Mouse (Mus musculus): ENCODE data around the gene Iqsec1. TPM values are rescaled to one million over a fixed set of nuclear protein-coding genes. Genes with fewer than 3 reads are reported as not detected.

Gene Iqsec1
- polyA plus RNA-seq, 1 experiment from 2014 or later, result 16.1 TPM

GRCm38 (mm10) chr6:90737376-90737775 lies 251.1 kb downstream of the Iqsec1 start:
- H3K36me3 ChIP-seq (ENCODE audit: control insufficient read depth, insufficient read depth, low read length), result no peaks in the 10 kb centered on the region
- no peak overlapping the region for H3K9ac ChIP-seq (ENCODE audit: low read depth, low read length)
- H3K4me2 ChIP-seq (replicated peaks; ENCODE audit: low read depth, low read length), result peak overlapping the region; percentile 94
- no peak overlapping the region for H3K27ac ChIP-seq (ENCODE audit: low read depth, low read length)
- H3K4me1 ChIP-seq (ENCODE audit: control insufficient read depth, insufficient read depth, low read length), result no peaks in the 10 kb centered on the region
- 4% methylated on average over 12 of the region's 12 CpGs for WGBS
- peak; percentile 77 for ATAC-seq (ENCODE audit: low FRiP score, low TSS enrichment)
- H3K27me3 ChIP-seq (ENCODE audit: control insufficient read depth, insufficient read depth, low read length), result no peaks in the 10 kb centered on the region
- peak overlapping the region; percentile 69 for H3K4me3 ChIP-seq (ENCODE audit: low read length)
- H3K9me3 ChIP-seq (ENCODE audit: control insufficient read depth, low read length), result no peaks in the 10 kb centered on the region

- 0 out of 2 replicates have a peak, but pooled peaks cover 3% of the 10 kb centered on the region for H3K4me1 ChIP-seq (ENCODE audit: control insufficient read depth, insufficient read depth, low read length)
- peak overlapping the region; percentile 94 for H3K4me2 ChIP-seq (replicated peaks; ENCODE audit: low read depth, low read length)
- peak overlapping the region; percentile 31; the same call in 1 of the 2 replicates for H3K27ac ChIP-seq (ENCODE audit: low read depth, low read length)
- peak overlapping the region; percentile 74 for H3K9ac ChIP-seq (ENCODE audit: low read depth, low read length)
- ATAC-seq (ENCODE audit: low FRiP score, low TSS enrichment), result peak; percentile 53
- H3K27me3 ChIP-seq (ENCODE audit: control insufficient read depth, insufficient read depth, low read length), result no peaks in the 10 kb centered on the region
- H3K9me3 ChIP-seq (ENCODE audit: control insufficient read depth, low read length), result no peaks in the 10 kb centered on the region
- peak overlapping the region; percentile 69 for H3K4me3 ChIP-seq (ENCODE audit: low read length)
- H3K36me3 ChIP-seq (ENCODE audit: control insufficient read depth, insufficient read depth, low read length), result no peaks in the 10 kb centered on the region
- under 1% methylated on average over 50 of the region's 52 CpGs for WGBS
Measured at GRCm38 (mm10) chr6:90736691-90737245, 251.7 kb downstream of the Iqsec1 start.

- H3K9me3 ChIP-seq (ENCODE audit: control insufficient read depth, low read length), result no peaks in the 10 kb centered on the region
- ATAC-seq (ENCODE audit: low FRiP score, low TSS enrichment), result peak; percentile 69
- no peaks in the 10 kb centered on the region for H3K36me3 ChIP-seq (ENCODE audit: control insufficient read depth, insufficient read depth, low read length)
- H3K4me1 ChIP-seq (ENCODE audit: control insufficient read depth, insufficient read depth, low read length), result 0 out of 2 replicates have a peak, but pooled peaks cover 7% of the 10 kb centered on the region
- peak overlapping the region; percentile 31; the same call in 1 of the 2 replicates for H3K27ac ChIP-seq (ENCODE audit: low read depth, low read length)
- under 1% methylated on average over 67 of the region's 69 CpGs for WGBS
- no peaks in the 10 kb centered on the region for H3K27me3 ChIP-seq (ENCODE audit: control insufficient read depth, insufficient read depth, low read length)
- H3K9ac ChIP-seq (ENCODE audit: low read depth, low read length), result peak overlapping the region; percentile 74
- H3K4me3 ChIP-seq (ENCODE audit: low read length), result peak overlapping the region; percentile 69
- peak overlapping the region; percentile 94 for H3K4me2 ChIP-seq (replicated peaks; ENCODE audit: low read depth, low read length)
Measured at GRCm38 (mm10) chr6:90736074-90736672, 252.3 kb downstream of the Iqsec1 start.

GRCm38 (mm10) chr6:90735396-90736036 lies 253.0 kb downstream of the Iqsec1 start:
- Histone ChIP-seq H3K9ac (ENCODE audit: low read depth, low read length) (peak overlapping the region; percentile 74; the same call in 1 of the 2 replicates), H3K4me2 (replicated peaks; ENCODE audit: low read depth, low read length) (peak overlapping the region; percentile 94), H3K27me3 (ENCODE audit: control insufficient read depth, insufficient read depth, low read length) (no peaks in the 10 kb centered on the region), H3K4me1 (ENCODE audit: control insufficient read depth, insufficient read depth, low read length) (0 out of 2 replicates have a peak, but pooled peaks cover 10% of the 10 kb centered on the region), H3K27ac (ENCODE audit: low read depth, low read length) (no peak overlapping the region), H3K4me3 (ENCODE audit: low read length) (peak overlapping the region; percentile 69), H3K9me3 (ENCODE audit: control insufficient read depth, low read length) (no peaks in the 10 kb centered on the region), H3K36me3 (ENCODE audit: control insufficient read depth, insufficient read depth, low read length) (no peaks in the 10 kb centered on the region)
- WGBS, result 29% methylated on average over 4 of the region's 4 CpGs
- 0 out of 2 replicates have a peak, but pooled peaks have one; percentile 2 for ATAC-seq (ENCODE audit: low FRiP score, low TSS enrichment)

- Histone ChIP-seq H3K4me3 (ENCODE audit: low read length) (no peak overlapping the region), H3K27me3 (ENCODE audit: control insufficient read depth, insufficient read depth, low read length) (no peaks in the 10 kb centered on the region), H3K4me2 (replicated peaks; ENCODE audit: low read depth, low read length) (no peak overlapping the region)
Measured at GRCm38 (mm10) chr6:90734806-90735205, 253.7 kb downstream of the Iqsec1 start.

GRCm38 (mm10) chr6:90731327-90731726 lies 257.2 kb downstream of the Iqsec1 start:
- 21% methylated on average over 4 of the region's 4 CpGs for WGBS
- peaks cover 18% of the 10 kb centered on the region; the same call in 1 of the 2 replicates for H3K4me1 ChIP-seq (ENCODE audit: control insufficient read depth, insufficient read depth, low read length)
- no peaks in the 10 kb centered on the region for H3K36me3 ChIP-seq (ENCODE audit: control insufficient read depth, insufficient read depth, low read length)
- no peak overlapping the region for H3K4me3 ChIP-seq (ENCODE audit: low read length)
- no peaks in the 10 kb centered on the region for H3K27me3 ChIP-seq (ENCODE audit: control insufficient read depth, insufficient read depth, low read length)
- H3K4me2 ChIP-seq (replicated peaks; ENCODE audit: low read depth, low read length), result no peak overlapping the region
- no peak for ATAC-seq (ENCODE audit: low FRiP score, low TSS enrichment)
- no peak overlapping the region for H3K9ac ChIP-seq (ENCODE audit: low read depth, low read length)
- H3K9me3 ChIP-seq (ENCODE audit: control insufficient read depth, low read length), result no peaks in the 10 kb centered on the region
- no peak overlapping the region for H3K27ac ChIP-seq (ENCODE audit: low read depth, low read length)

More at GRCm38 (mm10) chr6:90734806-90735205, 253.7 kb downstream of the Iqsec1 start:
- Histone ChIP-seq H3K9ac (ENCODE audit: low read depth, low read length) (no peak overlapping the region), H3K4me1 (ENCODE audit: control insufficient read depth, insufficient read depth, low read length) (peaks cover 12% of the 10 kb centered on the region; the same call in 1 of the 2 replicates), H3K36me3 (ENCODE audit: control insufficient read depth, insufficient read depth, low read length) (no peaks in the 10 kb centered on the region), H3K27ac (ENCODE audit: low read depth, low read length) (no peak overlapping the region), H3K9me3 (ENCODE audit: control insufficient read depth, low read length) (no peaks in the 10 kb centered on the region)
- ATAC-seq (ENCODE audit: low FRiP score, low TSS enrichment), result no peak

GRCm38 (mm10) chr6:90729829-90730228 lies 258.7 kb downstream of the Iqsec1 start:
- ATAC-seq (ENCODE audit: low FRiP score, low TSS enrichment), result no peak
- H3K9me3 ChIP-seq (ENCODE audit: control insufficient read depth, low read length), result no peaks in the 10 kb centered on the region
- H3K4me3 ChIP-seq (ENCODE audit: low read length), result no peak overlapping the region
- no peak overlapping the region for H3K9ac ChIP-seq (ENCODE audit: low read depth, low read length)
- H3K4me1 ChIP-seq (ENCODE audit: control insufficient read depth, insufficient read depth, low read length), result peaks cover 22% of the 10 kb centered on the region
- H3K4me2 ChIP-seq (replicated peaks; ENCODE audit: low read depth, low read length), result no peak overlapping the region
- H3K27me3 ChIP-seq (ENCODE audit: control insufficient read depth, insufficient read depth, low read length), result no peaks in the 10 kb centered on the region
- WGBS, result 63% methylated on average over 5 of the region's 5 CpGs
- H3K36me3 ChIP-seq (ENCODE audit: control insufficient read depth, insufficient read depth, low read length), result no peaks in the 10 kb centered on the region
- H3K27ac ChIP-seq (ENCODE audit: low read depth, low read length), result no peak overlapping the region

GRCm38 (mm10) chr6:90728491-90728931 lies 260.0 kb downstream of the Iqsec1 start:
- Histone ChIP-seq H3K9ac (ENCODE audit: low read depth, low read length) (no peak overlapping the region), H3K4me1 (ENCODE audit: control insufficient read depth, insufficient read depth, low read length) (peaks cover 22% of the 10 kb centered on the region)

GRCm38 (mm10) chr6:90727826-90728225 lies 260.7 kb downstream of the Iqsec1 start:
- Histone ChIP-seq H3K9me3 (ENCODE audit: control insufficient read depth, low read length) (no peaks in the 10 kb centered on the region), H3K4me1 (ENCODE audit: control insufficient read depth, insufficient read depth, low read length) (peaks cover 22% of the 10 kb centered on the region), H3K27ac (ENCODE audit: low read depth, low read length) (no peak overlapping the region), H3K4me2 (replicated peaks; ENCODE audit: low read depth, low read length) (no peak overlapping the region), H3K27me3 (ENCODE audit: control insufficient read depth, insufficient read depth, low read length) (no peaks in the 10 kb centered on the region), H3K36me3 (ENCODE audit: control insufficient read depth, insufficient read depth, low read length) (no peaks in the 10 kb centered on the region), H3K9ac (ENCODE audit: low read depth, low read length) (no peak overlapping the region), H3K4me3 (ENCODE audit: low read length) (no peak overlapping the region)
- WGBS, result 91% methylated on average over 3 of the region's 3 CpGs
- ATAC-seq (ENCODE audit: low FRiP score, low TSS enrichment), result no peak

More at GRCm38 (mm10) chr6:90728491-90728931, 260.0 kb downstream of the Iqsec1 start:
- Histone ChIP-seq H3K27me3 (ENCODE audit: control insufficient read depth, insufficient read depth, low read length) (no peaks in the 10 kb centered on the region), H3K4me3 (ENCODE audit: low read length) (no peak overlapping the region), H3K36me3 (ENCODE audit: control insufficient read depth, insufficient read depth, low read length) (no peaks in the 10 kb centered on the region), H3K27ac (ENCODE audit: low read depth, low read length) (no peak overlapping the region), H3K9me3 (ENCODE audit: control insufficient read depth, low read length) (no peaks in the 10 kb centered on the region), H3K4me2 (replicated peaks; ENCODE audit: low read depth, low read length) (no peak overlapping the region)
- peak; percentile 90 for ATAC-seq (ENCODE audit: low FRiP score, low TSS enrichment)
- WGBS, result 5% methylated on average over 1 of the region's 1 CpGs

Data from kidney, embryonic 14.5 days (tissue).